Mouse (Mus musculus) embryonic fibroblast, embryonic 13.5 days (primary cell): Measurements from ENCODE around the gene Rce1.

Experiments used
- CTCF ChIP-seq: IDR thresholded peaks from 2 replicates; pipeline ENCODE4 v1.5.1; 2011; ENCODE audit warnings: mild to moderate bottlenecking, control low read depth, low read length, moderate library complexity, borderline replicate concordance; ENCODE audit not compliant: insufficient read depth
- POLR2A ChIP-seq: IDR thresholded peaks from 2 replicates; pipeline ENCODE4 v1.6.1; 2011; ENCODE audit warnings: low read depth, mild to moderate bottlenecking, control low read depth, low read length, moderate library complexity

- peak; percentile 54; the same call in 1 of the 2 replicates for TF ChIP-seq CTCF
- no peak for TF ChIP-seq POLR2A
Measured at GRCm38 (mm10) chr19:4603801-4604723, 21.4 kb downstream of the Rce1 start.
